Mouse (Mus musculus) erythroid progenitor cell, adult 5-6 weeks (primary cell): ENCODE results near the gene Asic5. TPM values are rescaled to one million over a fixed set of nuclear protein-coding genes. Genes with fewer than 3 reads are reported as not detected.

ENCODE experiments used
- ATAC-seq: replicated peaks from 2 replicates; pipeline ENCODE4 v1.8.0; 2016; ENCODE audit warnings: moderate number of reproducible peaks, mild to moderate bottlenecking, moderate TSS enrichment, inconsistent platforms; ENCODE audit not compliant: poor library complexity, low FRiP score, severe bottlenecking
- total RNA-seq, 2 experiments: library from RNA; stranded (forward) in 1 of 2; stranded (reverse) in 1 of 2; fragments of 150-400 nt in 1 of 2; fragments of 186-747, 209-891 nt in 1 of 2; gene quantifications; 2 replicates each; pipeline versions ENCODE4 v1.2.3 to v1.2.4; 2015 to 2017; ENCODE audit warnings: low replicate concordance in 2 of 2

Asic5 gene
- total RNA-seq, 2 experiments from 2014 or later: not detected

DNA sequence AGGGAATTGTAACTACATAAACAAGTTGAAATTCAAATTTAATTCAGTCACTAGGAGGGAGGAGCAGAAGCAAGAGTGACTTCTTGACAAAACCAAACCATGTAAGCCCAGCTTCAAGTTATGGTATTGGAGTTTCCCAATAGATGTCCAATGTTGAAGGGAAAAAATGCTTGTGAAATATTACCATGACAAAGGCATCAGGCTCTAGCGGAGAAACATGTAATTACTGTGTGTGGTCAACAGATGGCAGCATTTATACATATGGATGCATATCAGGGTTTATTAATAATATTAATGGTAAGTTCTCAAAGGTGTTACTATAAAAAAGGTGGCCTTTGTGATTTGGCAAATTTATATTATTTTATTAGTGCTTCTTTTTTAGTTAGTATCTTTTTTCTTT lies 13.9 kb downstream of the Asic5 start:
- no peak for ATAC-seq

DNA sequence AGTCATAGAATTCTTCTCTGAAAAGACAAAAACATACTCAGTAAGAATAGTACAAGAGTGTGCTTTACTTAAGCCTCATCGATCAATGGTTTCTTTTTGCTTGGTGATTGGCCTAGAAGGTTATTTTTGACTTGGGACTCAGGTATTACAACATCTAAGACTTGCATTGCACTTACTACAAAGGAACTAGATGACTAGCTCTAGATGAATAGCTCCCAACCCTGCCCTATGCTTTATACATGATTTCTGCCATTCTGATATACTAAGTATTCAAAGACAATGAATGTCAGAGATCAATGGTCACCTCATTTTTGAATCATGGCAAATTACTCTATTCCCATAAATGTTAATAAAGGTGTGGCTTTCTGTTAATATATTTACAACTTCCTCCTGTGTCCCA lies 24.9 kb downstream of the Asic5 start:
- ATAC-seq: no peak

DNA sequence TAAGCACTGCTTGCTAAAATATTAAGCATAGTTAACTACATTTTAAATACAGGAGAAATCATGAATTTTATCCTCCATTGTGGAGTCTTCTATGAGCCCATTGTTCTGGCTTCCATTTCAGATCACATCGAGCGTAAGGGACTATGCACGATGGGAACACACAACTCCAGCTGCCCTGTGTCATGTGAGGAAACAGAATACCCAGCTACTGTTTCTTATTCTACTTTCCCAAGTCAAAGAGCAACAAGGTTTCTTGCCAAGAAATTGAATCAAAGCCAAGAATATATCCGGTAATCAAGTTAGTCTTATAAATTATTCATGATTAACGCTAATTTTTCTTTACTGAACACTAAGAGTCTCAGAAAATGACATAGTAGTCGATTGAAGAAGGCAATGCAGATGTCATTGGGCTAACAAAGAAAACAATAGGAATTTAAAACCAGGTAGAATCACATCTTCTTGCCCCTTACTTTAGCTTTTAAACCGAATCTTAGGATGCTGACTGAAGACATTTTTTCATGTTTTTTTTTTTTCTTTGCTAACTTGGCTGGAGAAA lies 32.1 kb downstream of the Asic5 start:
- no peak for ATAC-seq

DNA sequence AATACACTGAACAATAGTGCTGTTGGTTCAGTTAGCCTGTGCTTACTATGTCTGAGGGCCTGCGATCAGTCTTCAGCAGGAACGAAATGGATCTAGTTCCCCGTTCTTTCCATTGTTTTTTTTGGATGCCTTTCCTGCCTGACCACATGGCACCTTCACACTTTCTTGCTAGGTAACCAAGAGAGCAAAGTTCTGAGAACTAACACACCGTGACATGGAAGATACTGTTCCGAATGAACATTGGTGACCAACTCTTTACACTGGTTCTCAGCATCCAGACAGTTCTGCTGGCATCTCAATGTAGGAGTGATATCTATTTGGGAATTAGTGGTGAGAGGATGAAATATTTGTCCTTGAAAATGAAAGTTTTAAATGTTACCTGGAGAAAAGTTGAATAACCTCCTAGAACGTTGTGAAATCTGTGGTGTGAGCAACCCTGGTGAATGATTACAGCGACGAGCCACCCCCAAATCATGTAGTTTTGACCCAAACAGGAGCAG lies 40.4 kb downstream of the Asic5 start:
- no peak for ATAC-seq

- ATAC-seq: no peak
Measured at GRCm38 (mm10) chr3:82023065-82023464, 41.0 kb downstream of the Asic5 start.

DNA sequence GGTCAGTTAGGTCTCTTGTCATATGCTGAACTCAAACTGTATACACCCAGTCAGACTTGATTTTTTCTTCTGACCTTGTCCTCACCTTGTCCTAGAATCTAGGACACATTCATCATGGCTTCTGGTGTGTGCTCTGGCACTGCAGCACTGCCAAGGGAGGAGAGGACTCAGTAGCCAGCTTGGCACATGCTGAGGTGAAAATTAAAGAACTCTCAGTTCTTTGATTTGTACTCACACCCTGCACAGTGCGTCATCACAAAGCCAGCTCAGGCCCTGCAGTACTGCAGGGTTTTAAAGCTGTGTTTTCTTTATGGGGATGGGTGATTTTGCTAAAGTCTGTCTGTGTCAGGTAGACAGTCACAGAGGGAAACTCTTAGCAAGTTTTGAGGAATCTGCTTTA lies 45.2 kb downstream of the Asic5 start:
- no peak for ATAC-seq

- no peak; the same call in 1 of the 2 replicates for ATAC-seq
Measured at GRCm38 (mm10) chr3:82029229-82029628, 47.1 kb downstream of the Asic5 start.

DNA sequence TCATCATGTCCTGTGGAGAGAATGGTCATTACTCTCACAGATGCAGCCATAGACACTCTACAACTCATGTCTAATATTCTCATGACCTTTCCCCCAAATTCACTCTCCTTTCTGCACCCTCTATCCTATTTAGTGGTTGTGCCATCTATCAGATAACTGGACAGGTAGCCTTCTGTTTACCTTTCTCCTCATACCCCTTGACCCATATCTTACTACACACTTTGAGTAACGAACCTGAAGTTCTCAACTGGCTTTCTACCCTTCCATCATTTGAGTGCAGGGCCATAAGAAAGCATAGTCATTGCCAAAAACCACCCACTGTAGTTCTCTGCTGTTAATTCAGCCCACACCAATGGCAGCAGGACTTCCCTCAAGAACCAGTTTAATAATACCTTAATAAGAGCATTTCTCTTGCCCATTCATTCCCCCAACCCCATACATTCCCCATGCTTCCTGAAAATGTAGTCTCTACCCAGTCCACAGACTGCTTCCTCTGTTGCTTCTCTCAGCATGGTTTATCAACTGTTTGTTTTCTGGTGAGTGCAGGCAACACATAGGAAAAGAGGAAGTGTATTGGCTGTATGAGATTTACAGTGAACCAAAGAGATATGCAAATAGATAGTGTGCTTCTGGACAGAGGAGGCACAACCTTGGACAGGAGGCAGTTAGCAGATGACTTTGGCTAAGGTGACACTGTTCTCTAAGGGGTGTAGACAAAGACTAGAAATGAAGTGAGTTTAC lies 48.1 kb downstream of the Asic5 start:
- no peak for ATAC-seq

DNA sequence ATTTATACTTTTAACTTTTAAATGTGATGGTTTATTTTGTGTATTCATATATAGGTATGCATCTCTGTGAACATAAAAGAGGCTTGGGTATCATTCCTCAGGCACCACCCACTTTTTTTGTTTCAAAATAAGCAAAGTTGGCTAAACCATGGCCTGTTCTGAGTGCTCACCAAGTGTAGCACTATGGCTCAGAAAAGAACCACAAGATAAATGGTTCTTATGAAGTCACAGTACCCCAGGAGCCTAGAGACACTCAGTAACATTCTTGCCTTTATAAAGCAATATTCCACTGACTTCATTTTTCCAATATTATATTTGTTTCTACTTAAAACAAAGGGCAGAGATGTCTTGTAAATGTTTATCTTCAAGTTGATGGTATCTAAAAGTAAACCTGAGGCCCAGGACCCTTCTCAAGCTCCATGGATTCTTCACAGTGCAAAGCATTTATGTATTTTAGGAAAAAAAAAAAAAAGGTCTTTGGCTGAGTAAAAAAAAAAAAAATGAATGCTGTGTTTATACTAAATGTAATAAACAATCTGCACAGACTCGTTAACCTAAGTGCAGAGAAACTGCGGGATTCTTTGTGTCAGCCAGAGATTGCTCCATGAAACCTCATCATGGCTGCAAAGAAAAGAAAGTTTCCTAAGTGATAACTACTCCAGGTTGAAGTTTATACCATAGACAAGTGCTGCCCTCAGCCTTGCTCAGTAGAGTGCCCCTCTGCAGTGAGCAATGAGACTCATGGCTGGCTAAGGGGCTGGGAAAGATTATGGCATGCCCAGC lies 54.4 kb downstream of the Asic5 start:
- ATAC-seq: no peak

DNA sequence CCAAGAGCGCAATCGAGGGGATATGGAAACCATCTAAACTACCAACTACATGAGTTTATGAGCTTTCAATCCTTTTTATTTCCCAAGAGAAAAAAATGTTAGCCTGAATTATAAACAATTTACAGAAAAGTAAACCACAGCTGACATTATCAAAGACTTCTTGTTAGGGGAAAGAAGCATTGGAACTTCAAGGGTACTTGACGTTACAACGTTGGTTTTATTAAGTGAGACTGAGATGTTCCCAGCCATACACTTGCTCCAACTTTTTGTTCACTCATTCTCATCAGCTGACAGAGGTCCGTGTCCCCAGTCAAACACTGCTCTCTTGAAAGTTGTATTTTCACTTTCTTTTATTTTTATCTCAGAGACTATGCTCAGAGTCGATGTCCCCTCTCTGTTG lies 61.6 kb downstream of the Asic5 start:
- no peak for ATAC-seq

- no peak for ATAC-seq
Measured at GRCm38 (mm10) chr3:82044902-82045301, 62.8 kb downstream of the Asic5 start.

GRCm38 (mm10) chr3:82046087-82046486 lies 64.0 kb downstream of the Asic5 start:
- ATAC-seq: no peak

- ATAC-seq: no peak
Measured at GRCm38 (mm10) chr3:82047100-82047753, 65.1 kb downstream of the Asic5 start.

DNA sequence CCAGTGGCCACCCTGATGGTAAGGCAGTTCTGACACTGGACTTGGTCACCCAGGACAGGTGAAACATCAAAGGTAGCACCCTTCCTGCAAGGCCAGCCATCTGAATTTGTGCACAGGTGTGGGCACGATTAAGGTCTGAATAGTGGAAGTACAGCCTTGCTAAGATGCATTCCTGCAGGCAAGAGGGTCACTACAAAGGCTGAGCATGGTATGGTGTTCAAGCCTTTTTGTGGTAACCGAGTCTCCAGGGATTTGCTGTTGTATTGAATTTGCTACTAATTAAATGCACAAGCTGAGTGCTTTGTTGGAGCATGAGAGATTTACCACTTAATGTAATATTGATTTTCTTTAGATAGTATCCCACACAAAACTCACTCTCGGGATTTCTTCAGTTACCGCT lies 66.0 kb downstream of the Asic5 start:
- no peak for ATAC-seq

- ATAC-seq: no peak
Measured at GRCm38 (mm10) chr3:82048681-82049080, 66.6 kb downstream of the Asic5 start.

GRCm38 (mm10) chr3:82051468-82051867 lies 69.4 kb downstream of the Asic5 start:
- no peak for ATAC-seq

DNA sequence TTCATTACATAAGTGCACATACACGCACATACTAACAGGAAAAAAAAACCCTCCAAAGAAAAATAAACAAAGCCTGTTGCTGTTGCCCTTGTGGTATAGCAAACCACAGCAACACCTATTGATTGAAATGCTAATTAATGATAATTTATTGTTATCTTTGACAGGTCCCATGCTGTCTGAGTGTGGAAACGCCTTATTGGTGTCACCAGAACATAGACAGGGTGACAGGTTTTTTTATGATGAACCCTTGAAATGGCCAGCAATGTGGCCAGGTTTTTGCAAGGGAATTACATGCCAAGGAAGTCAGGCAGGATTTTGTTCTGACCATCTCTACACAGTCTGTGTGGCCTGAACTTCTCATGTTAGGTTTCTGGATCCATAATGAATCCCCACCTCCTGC lies 69.9 kb downstream of the Asic5 start:
- ATAC-seq: no peak

DNA sequence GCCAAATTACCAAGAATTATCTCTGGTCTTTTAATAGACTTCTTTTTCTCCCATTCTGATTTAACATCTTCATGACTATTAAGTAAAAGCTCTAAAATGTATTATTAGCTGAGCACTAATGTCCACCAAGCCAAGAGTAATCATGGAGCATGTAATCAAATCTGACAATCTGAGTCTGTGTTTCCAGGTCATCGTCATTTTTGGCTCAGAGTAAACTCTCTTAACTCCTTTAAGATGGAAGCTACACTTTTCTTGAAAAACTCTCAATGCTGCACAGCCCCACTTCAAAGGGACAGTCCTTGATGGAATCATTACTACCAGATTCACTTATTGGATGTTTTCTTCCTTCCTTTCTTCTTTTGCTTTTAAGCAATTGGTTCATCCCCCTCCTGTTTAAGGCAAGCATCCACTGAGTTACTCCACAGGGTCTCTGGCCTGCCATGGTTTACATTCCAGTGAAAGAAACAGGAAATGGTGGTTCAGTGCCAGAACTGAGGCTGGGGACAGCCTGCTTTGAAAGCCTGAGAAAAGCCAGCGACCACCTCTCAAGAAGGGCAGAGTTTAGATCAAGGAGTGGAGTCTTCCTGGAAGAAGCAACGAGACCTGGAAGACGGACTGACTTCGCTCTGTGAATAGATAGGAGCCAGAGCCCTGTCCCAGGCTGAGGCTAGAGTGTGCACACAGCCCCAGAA lies 72.3 kb downstream of the Asic5 start:
- no peak for ATAC-seq

DNA sequence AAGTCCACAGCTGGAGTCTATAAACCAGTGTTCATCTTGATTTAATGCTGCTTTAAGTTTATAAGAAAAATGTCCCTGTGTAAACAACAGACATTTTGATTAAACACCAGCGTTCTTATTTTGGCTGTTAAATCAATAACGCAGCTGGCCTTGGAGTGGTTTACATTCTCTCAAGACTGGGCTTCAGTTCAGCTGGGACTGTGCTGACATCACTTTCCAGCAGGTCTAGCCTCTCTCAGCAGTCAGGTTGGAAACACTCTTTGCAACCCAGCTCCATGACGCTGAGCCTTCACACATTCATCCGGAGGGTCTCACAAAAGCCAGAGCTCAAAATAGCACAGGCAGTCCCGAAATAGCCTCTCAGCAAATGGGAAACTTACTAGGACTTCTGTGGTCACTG lies 75.1 kb downstream of the Asic5 start:
- ATAC-seq: no peak
